Mouse (Mus musculus) cerebral cortex, adult 2 months (tissue): ENCODE measurements around the gene Zg16.

Source experiments
- WGBS: fragments of 180-500 bp; shearing (Covaris S2); methylation state at CpG from one replicate; pipeline ENCODE4 v1.1.7; 2018; 5-methylcytosine and 5-hydroxymethylcytosine counted together

The Zg16 gene

DNA sequence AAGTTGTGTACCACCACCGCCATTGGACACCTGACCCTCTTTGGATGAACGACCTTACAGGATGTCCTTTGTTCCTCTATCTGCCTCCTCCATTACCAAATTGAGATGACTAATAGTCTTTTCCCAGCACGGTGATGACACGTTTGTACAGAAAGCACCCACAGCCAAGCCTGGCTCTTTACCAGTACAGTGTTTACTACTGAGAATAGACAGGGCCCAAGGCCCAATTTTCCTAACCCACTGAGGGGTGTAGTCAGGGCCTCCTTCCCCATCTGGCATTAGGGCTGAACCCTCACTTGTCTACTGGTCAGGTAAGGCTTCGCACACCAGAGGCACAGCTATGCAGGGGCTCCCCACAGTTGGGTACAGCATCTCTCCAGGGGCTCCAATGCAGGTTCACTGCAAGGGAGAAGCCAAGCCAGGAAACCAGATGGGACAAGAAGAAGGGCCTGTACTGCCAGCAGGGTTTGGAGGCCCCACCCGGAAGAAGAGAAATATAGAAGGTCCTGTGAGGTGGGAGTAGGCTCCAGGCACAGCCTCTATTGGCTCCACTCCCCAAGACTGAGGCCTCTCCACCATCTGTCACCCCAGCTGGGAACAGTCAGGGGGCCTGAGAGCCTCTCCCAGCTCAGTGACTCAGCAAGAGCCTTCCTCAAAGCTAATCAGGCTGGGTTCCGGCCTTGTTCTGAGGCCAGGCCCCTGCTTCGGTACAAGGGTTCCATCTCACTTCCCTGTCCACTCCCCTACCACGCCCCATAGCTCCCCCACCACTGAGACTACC, 78.7 kb downstream of the Zg16 start:
- 35% methylated on average over 9 of the region's 9 CpGs for WGBS

DNA sequence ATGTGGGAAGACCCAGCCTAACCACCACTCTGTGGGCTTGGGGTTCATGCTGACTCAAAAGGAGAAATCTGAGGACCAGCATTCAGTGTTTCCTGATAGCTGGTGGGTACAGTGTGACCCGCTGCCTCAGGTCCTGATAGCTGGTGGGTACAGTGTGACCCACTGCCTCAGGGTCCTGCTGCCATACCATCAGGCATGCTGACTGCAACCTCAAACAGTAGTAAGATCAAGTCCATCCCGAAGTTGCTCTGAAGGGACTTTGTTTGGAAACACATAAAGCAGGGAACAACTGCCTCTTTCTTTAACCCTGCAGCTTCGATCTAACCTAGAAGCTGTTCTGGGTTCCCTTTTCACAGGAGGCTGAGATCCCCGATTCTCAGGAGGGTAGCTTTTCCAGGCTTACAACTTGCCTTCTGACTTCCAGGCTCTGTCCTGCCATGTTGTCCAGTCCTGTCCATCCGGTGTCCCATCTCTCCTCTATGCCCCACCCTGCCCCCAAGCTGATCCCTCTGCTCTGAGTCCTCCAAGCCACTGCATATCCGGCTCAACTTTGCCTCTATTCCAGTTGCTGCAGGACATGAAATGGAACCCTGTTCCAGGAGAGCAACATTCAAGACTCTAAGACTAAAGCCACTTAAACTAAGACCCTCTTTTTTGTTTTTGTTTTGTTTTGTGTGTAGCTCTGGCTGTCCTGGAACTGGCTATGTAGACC, 79.7 kb downstream of the Zg16 start:
- WGBS = 78% methylated on average over 6 of the region's 6 CpGs

DNA sequence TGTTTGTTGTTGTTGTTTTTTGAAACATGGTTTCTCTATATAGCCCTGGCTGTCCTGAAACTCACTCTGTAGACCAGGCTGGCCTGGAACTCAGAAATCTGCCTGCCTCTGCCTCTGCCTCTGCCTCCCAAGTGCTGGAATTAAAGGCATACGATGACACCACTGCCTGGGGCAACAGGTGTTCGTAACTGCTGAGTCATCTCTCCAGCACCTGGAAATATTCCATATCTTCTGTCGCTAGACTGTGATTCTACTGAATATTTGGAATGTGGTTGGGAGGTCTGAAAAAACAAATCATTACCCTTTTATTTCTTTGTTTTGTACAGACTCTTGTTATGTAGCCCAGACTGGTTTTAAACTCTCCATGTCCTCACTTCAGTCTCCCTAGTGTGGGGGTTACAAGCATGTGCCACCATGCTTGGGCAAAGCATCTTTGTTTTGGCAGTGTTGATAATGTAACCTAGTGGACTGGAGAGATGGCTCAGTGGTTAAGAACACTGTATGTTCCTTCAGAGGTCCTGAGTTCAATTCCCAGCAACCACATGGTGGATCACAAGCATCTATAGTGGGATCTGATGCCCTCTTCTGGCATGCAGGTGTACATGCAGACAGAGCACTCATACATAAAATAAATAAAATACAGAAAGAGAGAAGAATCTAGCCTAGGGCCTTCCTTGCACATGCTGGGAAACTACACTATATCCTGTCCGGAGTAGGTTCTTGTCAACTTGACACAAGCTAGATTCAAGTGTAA, 82.8 kb downstream of the Zg16 start:
- WGBS = 70% methylated on average over 4 of the region's 4 CpGs

DNA sequence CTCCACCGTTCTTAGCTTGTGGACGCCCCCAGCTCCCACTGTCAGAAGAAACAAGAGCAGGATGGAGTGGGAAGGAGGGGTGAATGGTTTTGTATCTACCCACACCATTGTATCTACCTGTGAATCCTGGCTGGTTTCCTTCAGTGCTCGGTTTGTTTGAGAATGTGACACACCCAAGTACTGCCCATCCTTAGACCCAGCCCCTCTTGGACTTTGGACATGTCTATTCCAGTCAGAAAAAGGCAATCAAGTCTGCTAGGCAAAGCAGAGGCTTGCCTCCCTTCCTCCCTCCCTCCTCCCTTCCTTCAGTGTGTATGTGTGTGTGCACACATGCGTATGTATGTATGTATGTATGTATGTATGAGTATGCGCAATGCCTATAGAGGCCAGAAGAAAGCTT, 83.5 kb downstream of the Zg16 start:
- 79% methylated on average over 5 of the region's 5 CpGs for WGBS
